Mouse (Mus musculus): ENCODE measurements around the gene Sema4d.

DNA sequence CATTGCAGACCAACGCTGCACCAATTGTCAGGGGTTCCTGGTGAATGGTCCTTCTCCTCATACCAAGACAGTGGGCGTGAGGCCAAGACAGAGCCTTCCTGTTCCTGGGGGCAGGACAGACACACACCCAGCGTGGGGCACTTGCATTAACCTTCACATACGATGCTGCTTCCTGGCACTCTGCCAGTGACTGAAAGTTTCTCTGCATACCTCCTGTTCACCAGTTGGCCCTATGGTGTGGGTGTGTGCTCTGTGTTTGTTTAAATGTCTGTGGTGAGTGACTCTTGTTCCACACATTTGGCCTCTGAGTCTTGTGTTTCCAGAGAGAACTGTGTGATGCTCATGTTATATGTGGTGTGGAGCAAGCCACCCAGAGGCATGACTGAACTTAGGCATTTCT is 116.9 kb downstream of the Sema4d start:
- TF ChIP-seq CTCF (IDR thresholded peaks at IDR 0.05; ENCODE audit: low read depth, low read length) (no peak), EP300 (IDR thresholded peaks at IDR 0.05; ENCODE audit: insufficient read depth, low read depth, low read length) (no peak), POLR2A (IDR thresholded peaks at IDR 0.05; ENCODE audit: insufficient read depth, low read length) (no peak)
